Mouse (Mus musculus): ENCODE measurements around the gene Mri1.

Gene Mri1

GRCm38 (mm10) chr8:84236998-84237473 is 20.1 kb downstream of the Mri1 start, which contains the start of gene Zswim4:
TSS of gene Zswim4 (minus strand) at chr8:84237055.
- peak; percentile 99 for DNase-seq (ENCODE audit: low spot score)

- DNase-seq (ENCODE audit: low spot score) = peak; percentile 43
Observed at GRCm38 (mm10) chr8:84236410-84236997, 20.6 kb downstream of the Mri1 start.

DNA sequence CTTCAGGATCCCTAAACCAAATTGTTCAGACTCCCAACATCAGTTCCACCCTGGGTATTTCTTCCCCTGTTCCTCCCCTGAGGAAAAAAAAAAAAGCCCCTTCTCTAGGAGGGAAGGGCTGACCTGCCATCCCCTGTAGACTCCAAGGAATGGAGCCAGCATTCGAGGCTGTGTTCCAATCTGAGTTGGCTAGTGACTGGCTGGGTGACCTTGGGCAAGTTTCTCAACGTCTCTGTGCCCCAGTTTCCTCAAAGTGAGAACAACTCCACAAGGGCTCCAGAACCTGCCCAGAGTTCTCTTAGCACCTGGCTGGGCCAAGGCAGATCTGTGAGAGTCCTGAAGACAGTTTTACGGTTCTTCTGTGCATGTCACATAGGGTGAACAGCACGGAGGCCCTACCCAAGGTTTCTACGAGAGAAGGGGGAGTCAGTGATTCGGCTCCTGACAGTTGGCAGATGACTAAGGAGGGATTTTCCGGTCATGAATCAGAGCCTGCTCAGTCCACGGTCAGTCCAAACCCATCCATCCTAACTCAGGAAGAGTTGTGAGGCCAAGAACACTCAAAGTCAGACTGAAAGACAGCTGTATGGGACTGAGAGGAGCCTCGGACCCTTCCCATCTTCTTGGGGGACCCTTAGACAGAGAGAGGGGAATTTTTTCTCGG is 21.2 kb downstream of the Mri1 start:
- DNase-seq (ENCODE audit: low spot score) = no peak

- DNase-seq (ENCODE audit: low spot score) = no peak
Observed at GRCm38 (mm10) chr8:84233055-84233454, 24.1 kb downstream of the Mri1 start.

- DNase-seq (ENCODE audit: low spot score) = no peak
Observed at GRCm38 (mm10) chr8:84230735-84231134, 26.4 kb downstream of the Mri1 start.

GRCm38 (mm10) chr8:84223322-84224029 is 33.6 kb downstream of the Mri1 start:
- no peak for DNase-seq (ENCODE audit: low spot score)

- no peak for DNase-seq (ENCODE audit: low spot score)
Observed at GRCm38 (mm10) chr8:84222566-84223165, 34.5 kb downstream of the Mri1 start.

DNA sequence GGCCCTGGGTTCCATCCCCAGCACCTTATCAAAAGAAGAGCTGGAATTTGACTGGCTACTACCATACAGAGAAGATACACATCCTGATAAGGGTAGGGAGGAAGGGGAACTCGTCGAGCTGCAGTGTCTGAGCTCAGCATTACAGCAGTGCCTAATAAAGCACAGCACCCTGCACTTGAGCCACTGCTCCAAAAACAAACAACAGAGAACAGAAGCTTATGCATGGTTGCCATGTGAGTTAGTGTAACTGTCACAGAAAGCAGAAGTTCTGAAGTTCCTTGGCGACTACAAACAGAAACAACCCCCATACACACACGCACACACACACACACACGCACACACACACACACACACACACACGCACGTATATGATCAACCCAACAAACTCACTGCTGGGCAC is 37.0 kb downstream of the Mri1 start:
- DNase-seq (ENCODE audit: low spot score) = no peak

GRCm38 (mm10) chr8:84218143-84218542 is 39.0 kb downstream of the Mri1 start:
- no peak for DNase-seq (ENCODE audit: low spot score)

DNA sequence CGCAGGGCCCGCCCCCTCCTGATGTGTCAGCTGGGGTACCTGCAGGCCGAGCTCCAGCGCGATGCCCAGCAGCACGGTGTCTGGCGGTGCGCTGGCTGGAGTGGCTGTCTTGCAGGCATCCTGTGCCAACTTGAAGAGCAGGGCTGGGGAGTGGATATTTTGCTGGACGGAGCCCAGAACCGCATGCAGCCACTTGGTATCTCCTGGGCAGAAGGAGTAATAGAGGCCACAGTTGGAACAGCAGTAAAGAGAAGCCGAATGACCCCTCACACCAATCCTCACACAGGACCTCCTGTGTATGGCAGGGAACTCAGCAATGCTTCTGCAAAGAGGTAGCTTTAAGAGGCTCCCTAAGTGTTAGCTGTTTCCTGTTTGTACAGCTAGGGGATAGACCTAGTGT is 39.9 kb downstream of the Mri1 start:
- DNase-seq (ENCODE audit: low spot score) = no peak

DNA sequence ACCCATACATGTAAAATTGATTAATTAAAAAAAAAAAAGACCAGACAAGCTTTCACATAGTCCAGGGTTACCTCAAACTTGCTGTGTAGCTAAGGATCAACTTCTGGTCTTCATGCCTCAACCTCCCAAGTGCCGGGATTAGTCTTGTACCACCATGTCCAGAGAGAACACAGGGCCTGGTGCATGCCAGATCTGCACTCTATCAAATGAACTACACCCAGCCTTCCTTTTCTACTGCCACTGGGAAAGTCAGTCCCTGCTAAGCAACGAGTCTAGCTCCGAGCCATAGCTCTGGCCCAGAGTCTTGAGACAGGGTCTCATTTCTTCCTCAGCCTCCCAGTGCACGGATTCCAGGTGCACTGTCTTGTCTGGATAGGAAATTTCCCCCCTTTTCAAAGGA is 43.8 kb downstream of the Mri1 start:
- DNase-seq (ENCODE audit: low spot score) = no peak

- no peak for DNase-seq (ENCODE audit: low spot score)
Observed at GRCm38 (mm10) chr8:84211881-84212563, 45.1 kb downstream of the Mri1 start.

DNA sequence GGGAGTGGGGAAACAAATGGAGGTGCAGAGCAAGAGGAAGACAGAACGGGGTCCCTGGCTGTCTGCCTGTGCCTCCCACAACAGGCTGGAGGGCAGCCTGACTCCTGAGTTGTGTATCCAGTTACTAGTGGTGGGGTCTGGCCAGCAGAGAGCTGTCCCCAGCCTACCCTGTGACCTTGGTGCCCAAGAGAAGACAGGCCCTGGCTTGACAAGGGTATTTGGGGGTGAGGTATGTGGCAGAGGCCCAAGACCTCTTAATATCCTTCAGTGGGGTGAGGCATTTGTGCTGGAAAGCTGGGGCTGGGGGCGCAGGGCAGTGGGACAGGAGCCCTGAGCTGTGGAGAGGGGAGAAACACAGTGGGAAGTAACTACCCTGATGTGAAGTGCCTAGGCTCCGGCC is 45.9 kb downstream of the Mri1 start:
- no peak for DNase-seq (ENCODE audit: low spot score)

DNA sequence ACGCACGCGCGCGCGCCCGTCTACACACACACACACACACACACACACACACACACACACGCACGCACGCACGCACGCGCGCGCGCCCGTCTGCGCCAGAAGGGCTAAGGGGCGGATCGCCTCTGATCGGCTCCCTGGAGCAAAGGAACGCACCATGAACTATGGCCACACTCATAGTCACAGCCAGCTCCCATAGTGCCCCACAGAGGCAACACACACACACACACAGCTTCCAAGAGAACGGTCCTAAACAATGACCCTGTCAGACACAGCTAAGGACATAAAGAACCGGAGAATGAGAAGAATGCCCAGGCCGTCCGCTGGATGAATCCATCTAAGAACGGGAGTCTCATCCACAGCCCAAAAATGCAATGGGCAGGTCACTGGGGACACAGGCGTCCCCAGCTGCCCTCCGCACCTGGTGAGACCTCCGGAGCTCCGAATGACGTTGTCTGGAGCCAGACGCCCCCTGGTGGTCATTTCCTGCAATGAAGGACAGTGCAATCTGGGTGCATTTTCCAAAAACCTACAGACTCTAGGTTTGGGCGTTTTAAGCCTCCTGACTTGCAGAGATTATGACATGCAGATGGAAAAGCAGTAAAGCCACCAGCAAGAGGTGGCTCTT is 46.8 kb downstream of the Mri1 start:
- DNase-seq (ENCODE audit: low spot score) = peak; percentile 58

DNA sequence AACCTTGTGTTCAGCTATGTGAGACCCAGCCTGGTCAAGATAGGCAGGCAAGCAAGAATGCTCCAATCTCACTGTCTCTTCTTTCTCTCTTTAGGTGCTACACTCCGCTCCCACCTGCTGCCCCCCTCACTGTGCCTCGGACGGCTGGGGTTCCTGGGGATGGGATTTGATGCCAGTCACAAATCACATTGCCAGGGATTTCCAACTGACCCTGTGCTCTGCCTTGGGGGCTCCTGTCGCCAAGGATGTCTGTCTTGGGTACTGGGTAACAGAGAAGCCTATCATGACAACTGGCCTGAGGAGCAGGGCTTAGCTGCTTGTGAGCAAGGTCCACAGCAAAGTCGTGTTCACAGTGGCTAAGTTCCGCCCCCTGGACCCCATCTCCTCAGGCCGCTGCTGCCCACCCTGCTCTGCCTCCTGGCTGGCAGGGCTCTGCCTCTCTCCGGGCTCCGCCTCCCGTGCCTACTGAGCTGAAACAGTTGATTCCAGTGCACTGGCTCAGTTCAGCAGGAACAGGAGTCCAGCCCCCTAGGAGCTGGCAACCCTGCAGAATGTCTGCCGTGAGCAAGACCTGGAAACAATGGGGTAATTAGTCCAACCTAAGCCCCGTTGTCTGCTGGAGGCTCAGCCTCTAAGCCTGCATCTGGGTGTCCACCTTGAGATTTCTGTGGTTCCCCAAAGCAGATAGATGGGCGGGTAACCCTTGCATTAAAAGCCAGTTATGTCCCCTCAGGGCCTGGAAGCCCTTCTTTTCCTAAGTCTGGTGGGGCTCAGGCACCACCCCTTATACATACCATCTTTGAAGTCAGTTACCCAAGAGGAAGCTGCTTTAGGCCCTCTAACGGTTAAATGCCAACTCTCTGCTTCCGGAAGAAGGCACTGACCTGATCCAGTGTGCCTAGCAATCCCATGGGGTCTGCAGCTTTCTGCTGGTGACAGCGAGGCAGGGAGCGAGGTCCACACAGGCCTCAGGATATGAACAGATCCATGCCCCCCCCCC is 48.4 kb downstream of the Mri1 start:
- DNase-seq (ENCODE audit: low spot score) = no peak

DNA sequence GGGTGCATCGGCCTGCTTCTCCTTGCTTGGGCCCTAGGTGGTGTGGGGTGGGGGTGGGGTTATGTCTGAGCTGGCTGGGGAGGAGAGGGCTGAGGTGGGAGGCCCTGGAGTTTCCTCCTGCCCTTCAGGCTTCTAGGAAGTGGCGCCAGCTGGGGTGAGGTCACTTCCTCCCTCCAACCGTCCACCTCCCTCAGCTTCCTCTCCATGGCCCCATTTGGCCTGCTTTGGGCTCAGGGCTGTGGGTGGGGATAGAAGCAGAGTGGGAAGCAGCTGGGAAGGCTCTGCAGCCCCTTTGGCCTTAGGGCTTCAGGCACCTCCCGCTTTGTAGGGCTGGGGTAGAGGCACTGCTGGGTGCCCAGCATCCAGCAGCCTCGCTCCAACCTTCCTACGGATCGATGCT is 49.3 kb downstream of the Mri1 start:
- no peak for DNase-seq (ENCODE audit: low spot score)

DNA sequence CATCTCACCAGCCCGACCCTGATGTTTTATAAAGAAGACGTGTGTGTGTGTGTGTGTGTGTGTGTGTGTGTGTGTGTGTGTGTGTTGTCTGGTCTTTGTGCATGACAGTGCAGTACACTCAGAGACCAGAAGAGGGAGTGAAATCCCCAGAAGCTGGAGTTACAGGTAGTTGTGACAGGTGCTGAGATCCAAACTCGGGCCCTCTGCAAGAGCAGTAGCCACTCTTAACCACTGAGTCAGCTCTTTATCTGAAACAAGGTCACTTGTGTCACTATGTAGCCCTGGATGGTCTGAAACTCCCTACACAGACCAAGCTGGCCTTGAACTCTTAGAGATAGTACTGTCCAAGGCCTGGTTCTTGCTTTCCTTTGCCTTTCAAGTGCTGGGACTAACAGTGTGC is 50.5 kb downstream of the Mri1 start:
- no peak for DNase-seq (ENCODE audit: low spot score)

GRCm38 (mm10) chr8:84205073-84205472 is 52.1 kb downstream of the Mri1 start:
- DNase-seq (ENCODE audit: low spot score) = no peak

DNA sequence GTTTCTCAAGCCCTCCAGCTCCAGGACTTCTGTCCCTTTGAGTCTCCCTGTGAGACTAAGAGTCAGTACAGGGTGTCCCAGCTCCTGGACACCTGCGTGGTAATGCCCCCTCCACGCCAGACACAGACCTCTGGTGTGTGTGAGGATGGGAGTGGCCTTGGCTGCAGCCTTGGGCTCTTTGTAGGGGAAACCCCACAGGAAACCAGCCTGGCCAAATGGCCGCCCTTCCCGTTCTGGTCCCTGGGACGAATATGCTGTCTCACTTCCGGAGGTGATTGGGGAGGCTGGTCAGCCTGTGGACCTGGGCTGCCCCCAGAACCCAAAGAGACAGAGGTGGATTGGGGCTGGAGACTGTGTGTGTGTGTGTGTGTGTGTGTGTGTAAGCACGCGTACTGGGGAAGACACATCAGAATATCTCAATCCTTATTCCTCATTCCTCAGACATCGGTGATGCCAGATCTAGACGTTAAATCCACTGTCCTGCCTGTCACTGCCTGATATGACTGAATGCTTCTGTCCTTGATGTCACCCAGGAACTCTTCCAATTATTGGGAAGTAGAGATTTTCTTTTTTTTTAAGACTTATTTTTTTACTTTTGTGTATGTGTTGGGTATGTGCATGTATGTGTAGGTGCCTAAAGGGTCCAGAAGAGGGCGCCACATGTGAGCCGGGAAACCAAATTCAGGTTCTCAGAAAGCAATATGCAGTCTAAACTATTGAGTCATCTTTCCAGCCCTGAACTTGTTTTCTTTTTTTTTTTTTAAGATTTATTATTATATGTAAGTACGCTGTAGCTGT is 53.0 kb downstream of the Mri1 start:
- peak; percentile 58 for DNase-seq (ENCODE audit: low spot score)
